Mouse (Mus musculus) adrenal gland, adult 2 months (tissue): ENCODE data around the gene Dcaf17. TPM values are rescaled to one million over a fixed set of nuclear protein-coding genes. Genes with fewer than 3 reads are reported as not detected.

ENCODE experiments used
- DNase-seq: peaks from one replicate; pipeline ENCODE4 v3.0.0; 2021
- polyA plus RNA-seq: library from polyadenylated mRNA; depleted of rRNA; stranded (reverse); fragments of >200 nt; gene quantifications from 2 replicates; pipeline ENCODE4 v1.2.3, GENCODE M21; 2012; rRNA removed
- total RNA-seq, 2 experiments: library from RNA; stranded (reverse); gene quantifications; 2 replicates each; pipeline ENCODE4 v1.2.3; 2021

The Dcaf17 gene
- total and polyA plus RNA-seq, 3 experiments, result 3.7 to 11.9 (median 11.1) TPM

DNA sequence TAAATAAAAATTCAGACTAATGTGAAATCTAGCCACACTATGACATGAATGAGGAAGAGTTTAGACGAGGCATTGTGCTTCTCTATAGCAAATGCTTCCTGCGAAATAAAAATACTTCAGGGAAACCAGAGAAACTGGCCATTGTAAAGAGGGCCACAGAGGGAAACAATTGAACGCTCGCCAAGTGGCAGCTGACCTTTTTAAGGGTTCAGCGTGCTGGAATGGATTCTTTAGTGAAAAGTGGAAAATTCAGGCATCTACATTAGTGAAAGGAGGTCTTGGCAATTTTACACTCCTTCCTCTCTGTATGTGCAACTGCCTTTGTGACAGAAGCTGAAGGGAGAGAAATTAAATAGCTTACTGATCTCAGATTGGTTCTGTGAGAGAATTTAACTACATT, 66.3 kb downstream of the Dcaf17 start:
- no peak for DNase-seq

DNA sequence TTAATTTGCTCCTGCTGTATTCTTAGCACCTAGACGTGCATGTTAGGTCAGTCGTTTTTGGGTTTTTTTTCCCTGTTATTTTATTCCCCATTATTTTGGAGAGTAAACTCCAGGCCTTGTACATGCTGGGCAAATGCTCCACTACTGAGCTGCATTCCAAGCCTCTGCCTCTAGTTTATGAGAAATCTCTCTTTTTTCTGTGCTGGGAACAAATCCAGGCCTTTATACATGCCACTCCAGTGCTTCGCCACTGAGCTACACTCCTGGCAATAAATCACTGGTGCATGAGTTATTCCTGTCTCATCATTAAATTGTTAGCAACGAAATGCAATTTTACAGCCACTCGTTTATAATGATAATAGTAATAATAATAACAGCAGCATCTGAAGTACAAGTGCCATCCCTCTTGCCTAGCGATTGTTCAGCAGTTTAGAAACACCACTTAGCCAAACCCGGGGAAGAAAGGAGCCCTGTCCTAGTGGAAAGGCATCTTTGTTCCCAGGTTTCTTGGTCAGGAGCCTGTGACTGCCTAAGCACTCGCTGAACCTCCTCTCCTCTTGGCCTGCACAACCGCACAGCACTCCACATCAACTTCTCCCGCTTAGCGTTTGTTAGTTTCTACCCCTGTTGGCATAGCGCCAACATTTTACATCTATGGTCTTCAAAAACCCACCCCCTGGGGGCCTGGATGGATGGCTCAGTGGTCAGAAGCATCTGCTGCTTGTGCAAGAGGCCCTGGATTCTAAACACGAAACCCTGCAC, 67.3 kb downstream of the Dcaf17 start:
- DNase-seq, result no peak

DNA sequence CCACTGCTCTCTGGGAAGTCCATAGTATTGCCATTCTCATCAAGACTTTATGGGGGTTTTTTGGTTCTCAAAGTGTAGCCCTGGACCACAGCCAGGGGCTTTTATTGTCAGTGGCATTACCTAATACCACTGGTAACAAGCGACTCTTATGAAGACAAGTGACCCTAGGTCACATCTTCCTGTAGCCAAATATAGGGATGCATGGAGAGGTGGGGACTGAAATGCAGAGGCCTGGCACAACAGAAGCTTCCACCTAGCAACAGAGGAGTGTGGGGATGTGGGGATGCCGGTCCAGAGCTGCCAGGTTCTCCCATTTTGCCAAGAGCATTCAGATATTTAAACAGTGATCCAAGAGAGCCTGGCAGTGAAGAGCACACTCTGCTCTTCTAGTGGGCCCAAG, 68.5 kb downstream of the Dcaf17 start:
- no peak for DNase-seq

DNA sequence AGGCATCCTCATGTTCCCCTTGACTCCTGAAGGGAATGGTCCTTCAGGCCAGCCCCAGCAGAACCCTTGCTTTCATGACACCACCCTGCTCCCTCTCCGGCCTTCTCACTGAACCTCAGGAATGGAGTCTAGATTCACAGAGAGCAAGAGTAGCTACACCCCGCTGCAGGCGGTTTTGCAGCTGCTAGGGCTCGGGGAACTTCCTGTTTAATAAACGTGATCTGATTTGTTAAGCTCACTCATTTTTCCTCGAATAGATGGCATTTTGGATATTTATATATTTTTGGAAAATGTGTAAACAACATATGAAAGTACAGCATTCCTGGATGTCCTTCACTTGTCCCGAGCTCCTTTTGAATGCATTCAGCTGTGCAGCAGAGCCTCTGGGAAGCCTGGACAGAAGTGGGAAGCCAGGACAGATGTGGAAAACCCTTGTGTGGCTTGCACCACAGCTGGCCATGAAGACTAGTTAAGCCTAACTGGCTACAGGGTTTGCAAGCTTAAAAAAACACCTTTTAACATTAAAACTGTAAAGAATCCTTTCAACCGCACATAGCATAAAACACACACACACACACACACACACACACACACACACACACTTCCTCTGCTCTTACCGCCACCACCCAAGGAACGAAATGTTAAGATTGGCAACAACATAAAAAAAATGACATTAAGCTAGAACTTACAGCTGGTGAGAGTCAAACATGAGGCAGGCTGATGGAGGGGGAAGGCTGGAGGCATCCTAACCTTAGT, 72.8 kb downstream of the Dcaf17 start:
- no peak for DNase-seq

DNA sequence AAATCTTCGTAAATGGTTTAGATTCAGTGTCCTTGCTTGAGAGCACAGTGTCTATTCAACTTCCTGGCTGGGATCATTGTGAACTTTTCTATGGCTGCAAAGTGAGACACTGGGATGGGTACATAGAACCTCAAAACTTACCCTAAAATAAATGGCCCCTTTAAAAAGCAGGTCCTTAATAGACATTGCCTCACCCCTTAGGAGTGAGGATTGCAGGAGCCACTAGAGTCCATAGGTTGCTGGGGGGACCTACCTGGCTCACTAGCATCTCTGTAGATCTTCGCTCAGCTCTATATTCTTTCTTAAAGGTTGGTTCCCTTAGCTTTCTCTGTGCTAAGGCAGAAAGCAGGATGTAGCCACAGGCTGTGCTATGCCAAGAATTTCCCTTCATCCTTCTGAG, 75.2 kb downstream of the Dcaf17 start:
- no peak for DNase-seq

DNA sequence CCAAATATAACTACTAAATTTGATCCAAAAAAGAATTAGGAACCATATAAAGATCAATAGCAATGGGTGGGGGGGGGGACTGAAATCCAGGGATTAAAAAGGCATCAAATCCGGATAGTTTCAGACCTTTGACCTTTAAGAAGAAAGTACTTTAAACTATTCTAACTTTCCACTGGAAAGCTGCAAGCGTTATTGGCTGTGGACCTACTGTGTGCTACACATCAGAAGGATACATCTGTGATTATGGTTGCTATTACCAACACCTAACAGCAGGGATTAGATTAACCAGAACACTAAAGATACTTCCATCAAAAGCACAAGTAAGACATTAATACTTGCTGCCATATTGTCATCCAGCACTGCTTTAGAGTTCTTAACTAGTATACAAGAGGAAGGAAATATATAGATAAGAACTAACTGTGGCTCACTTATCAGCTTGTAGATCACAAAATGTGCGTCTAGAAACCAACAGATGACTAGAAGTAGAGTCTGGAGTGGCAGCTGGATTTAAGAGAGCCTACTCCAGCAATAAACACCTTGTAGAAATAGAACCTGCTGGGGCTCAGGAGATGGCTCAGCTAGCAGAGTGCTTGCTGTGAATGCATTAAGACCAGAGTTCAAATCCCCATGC, 76.9 kb downstream of the Dcaf17 start:
- DNase-seq, result no peak

DNA sequence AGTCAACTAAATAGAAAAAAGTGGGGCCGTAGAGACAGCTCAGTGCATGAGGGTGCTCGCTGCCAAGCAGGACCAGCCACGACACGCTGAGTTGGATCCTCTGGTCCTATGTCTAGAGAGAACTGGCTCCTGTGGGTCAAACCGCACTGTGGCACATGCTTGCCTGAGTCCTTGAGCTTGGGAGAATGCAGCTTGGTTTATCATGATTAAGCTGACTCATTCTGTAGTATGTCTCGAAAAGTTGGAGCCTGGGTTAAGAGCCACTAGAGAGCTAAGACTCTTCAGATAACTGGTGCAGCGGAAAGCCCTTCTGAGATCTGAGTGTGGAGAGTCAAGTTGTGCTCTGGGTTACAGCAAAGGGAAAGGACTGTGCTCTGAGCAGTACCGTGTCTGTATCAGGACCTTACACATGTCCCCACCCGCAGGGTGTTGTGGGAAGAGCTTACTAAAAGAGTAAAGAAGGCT, 78.9 kb downstream of the Dcaf17 start:
- peak; percentile 66 for DNase-seq

DNA sequence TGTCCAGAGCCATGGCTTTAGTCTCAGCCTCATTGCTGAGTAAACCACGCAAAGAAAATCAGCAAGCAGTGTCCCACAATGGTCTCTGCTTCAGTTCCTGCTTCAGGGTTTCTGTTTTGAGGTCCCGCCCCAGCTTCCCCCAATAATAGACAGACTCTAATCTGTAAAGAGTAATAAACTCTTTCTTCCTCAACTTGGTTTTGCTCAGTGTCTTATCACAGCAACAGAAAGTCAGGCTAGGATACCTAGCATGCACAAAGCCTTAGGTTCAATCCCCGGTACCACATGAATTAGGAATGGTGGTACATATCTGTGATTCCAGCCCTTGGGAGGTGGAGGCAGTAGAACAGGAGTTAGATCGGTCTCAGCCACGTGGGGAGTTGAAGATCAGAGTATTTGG, 79.7 kb downstream of the Dcaf17 start:
- no peak for DNase-seq

DNA sequence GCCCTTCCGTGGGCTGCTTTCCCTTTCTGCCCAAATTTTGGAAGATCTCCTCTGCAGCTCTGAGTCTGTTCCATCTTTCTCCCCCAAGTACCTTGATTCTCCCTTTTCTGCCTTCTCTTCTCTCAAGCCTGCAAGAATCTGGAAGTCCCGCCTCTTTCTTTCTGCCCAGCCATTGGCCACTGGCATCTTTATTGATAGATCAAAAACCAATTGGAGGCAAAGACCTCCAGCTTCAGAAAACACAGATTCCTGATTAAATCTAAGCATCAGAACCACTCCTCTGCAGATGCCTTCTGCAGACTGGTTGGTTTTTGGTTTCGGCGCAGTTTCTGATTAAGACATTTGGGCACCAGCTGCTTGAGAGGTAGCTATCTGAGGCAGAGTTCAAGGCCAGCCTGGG, 85.5 kb downstream of the Dcaf17 start:
- no peak for DNase-seq

DNA sequence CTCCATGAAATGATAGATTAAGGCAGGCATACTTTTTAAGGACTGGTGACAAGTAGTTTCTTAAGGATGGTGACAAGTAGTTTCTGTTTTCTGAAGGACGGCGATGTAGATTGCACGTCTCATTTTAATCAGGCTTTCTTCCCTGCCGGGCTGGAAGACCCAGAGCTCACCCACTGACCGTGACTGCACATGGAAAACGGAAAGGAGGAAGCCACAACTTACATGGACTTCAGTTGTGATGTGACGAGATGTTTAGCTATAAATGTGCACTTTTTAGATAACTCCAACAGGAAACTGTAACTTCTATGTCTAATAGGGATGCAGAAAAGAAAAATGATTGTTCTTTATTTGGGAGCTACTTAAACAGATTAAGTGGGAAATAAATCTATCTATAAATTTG, 87.3 kb downstream of the Dcaf17 start:
- no peak for DNase-seq

DNA sequence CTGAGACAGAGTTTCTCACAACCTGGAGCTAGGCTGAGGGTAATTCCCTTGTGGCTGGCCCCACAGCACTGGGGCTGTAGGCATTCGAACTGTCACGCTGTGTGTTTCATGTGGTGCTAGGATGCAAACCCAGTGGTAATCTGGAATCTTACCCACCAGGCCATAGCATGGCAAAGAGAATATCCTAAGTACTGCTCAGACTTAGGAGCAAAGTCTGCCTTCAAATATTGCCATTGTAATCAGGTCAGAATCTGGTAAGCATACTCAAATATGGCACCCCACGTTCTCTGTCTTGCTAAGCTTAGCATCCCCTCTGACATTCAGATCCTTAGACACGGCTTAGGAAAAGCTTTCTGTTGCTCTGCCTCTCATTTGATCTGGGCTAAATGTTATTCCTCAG, 90.7 kb downstream of the Dcaf17 start:
- DNase-seq, result no peak

DNA sequence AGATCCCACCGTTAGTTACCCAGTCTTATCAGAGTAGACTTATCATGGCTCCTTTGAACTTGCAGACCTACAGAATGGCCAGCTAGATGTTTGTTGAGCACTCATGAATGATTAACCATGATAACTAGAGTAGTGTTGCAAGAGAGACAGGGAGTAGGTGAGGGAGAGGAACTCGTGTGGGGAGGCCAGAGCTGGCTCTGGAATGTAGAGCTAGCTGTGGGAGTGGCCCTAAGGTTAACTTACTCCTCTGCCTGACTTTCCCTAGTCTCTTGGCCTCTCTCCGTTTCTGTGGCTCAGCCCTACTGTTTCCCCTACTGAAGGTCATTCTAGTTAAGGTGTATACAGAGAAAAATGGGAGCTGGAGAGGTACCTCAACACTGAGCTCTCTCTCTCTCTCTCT, 91.1 kb downstream of the Dcaf17 start:
- no peak for DNase-seq

DNA sequence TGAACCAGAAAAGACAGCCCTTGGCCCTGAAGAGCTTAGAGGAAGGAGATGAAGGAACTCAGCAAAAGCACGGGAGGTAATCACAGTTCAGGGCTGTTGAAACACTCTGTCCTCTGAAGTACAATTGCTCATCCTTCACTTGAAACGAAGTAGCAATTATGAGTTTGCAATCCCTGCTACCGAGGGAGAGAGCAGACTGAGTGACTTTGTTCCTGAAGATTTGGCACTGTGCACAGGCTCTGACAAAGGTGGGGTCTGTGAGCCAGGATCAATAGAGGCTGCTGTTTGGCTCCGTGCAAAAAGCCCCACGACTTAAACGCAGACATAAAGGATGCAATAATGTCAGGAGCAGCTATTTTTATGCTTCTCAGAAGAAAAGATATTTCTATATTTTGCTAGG, 92.7 kb downstream of the Dcaf17 start:
- DNase-seq, result no peak

Other genes with a start within 250 kb of the Dcaf17 start
- gene Tlk1, start 229.6 kb upstream of the Dcaf17 start, total RNA-seq, result 10 to 100 TPM; 60.9 to 61.1 TPM
- 3.1 TPM in 2 replicates for gene Tlk1, start 229.6 kb upstream of the Dcaf17 start, polyA plus RNA-seq
- gene Mettl8, start 255 bp downstream of the Dcaf17 start, total RNA-seq, result 10 to 100 TPM; 13.2 to 13.4 TPM
- 2.4 and 2.5 TPM in 2 replicates for gene Mettl8, start 255 bp downstream of the Dcaf17 start, polyA plus RNA-seq
- 1 to 10 TPM; 1.0 to 1.2 TPM for gene Cybrd1, start 62.6 kb downstream of the Dcaf17 start, total RNA-seq
- gene Cybrd1, start 62.6 kb downstream of the Dcaf17 start, polyA plus RNA-seq, result 0.21 and 0.22 TPM in 2 replicates
- gene Dync1i2, start 156.4 kb downstream of the Dcaf17 start, total RNA-seq, result 100 to 1,000 TPM in 1 of 2 experiments, 10 to 100 TPM in 1; 93.0 to 102 TPM
- gene Dync1i2, start 156.4 kb downstream of the Dcaf17 start, polyA plus RNA-seq, result 3.1 and 4.8 TPM in 2 replicates